Mouse (Mus musculus): ENCODE results near the gene Ints6l. TPM values are rescaled to one million over a fixed set of nuclear protein-coding genes. Genes with fewer than 3 reads are reported as not detected.
"Not testable (repeated sequence)": the region's sequence is repeated elsewhere in the genome, so short reads cannot be mapped to it uniquely, and the experiment has no call there.

Ints6l gene
- polyA plus RNA-seq, 1 experiment from 2014 or later = 22.1 TPM

GRCm38 (mm10) chrX:56477553-56477952, 22.9 kb downstream of the Ints6l start:
- WGBS = 81% methylated on average over 3 of the region's 3 CpGs
- Histone ChIP-seq H3K9ac (ENCODE audit: low read length) (no peak overlapping the region), H3K27ac (ENCODE audit: low read depth, low read length) (no peak overlapping the region), H3K27me3 (ENCODE audit: control insufficient read depth, insufficient read depth, low read length) (no peaks in the 10 kb centered on the region), H3K4me2 (ENCODE audit: low read depth) (no peak overlapping the region), H3K4me1 (ENCODE audit: control insufficient read depth, insufficient read depth, low read length) (no peaks in the 10 kb centered on the region), H3K9me3 (ENCODE audit: control insufficient read depth, low read length) (no peaks in the 10 kb centered on the region), H3K36me3 (ENCODE audit: control insufficient read depth, insufficient read depth, low read length) (no peaks in the 10 kb centered on the region), H3K4me3 (ENCODE audit: low read depth, low read length) (no peak overlapping the region)
- no peak for ATAC-seq (ENCODE audit: insufficient read depth, low FRiP score, low TSS enrichment)
- no peak for DNase-seq (ENCODE audit: low spot score)

- Histone ChIP-seq H3K9ac (ENCODE audit: low read length) (no peak overlapping the region), H3K4me2 (ENCODE audit: low read depth) (no peak overlapping the region), H3K27ac (ENCODE audit: low read depth, low read length) (no peak overlapping the region), H3K9me3 (ENCODE audit: control insufficient read depth, low read length) (no peaks in the 10 kb centered on the region), H3K27me3 (ENCODE audit: control insufficient read depth, insufficient read depth, low read length) (no peaks in the 10 kb centered on the region), H3K4me1 (ENCODE audit: control insufficient read depth, insufficient read depth, low read length) (no peaks in the 10 kb centered on the region), H3K36me3 (ENCODE audit: control insufficient read depth, insufficient read depth, low read length) (no peaks in the 10 kb centered on the region), H3K4me3 (ENCODE audit: low read depth, low read length) (no peak overlapping the region)
- DNase-seq (ENCODE audit: low spot score) (no peak), ATAC-seq (ENCODE audit: insufficient read depth, low FRiP score, low TSS enrichment) (no peak)
- WGBS = 67% methylated on average over 3 of the region's 3 CpGs
Measured at GRCm38 (mm10) chrX:56481906-56482305, 27.2 kb downstream of the Ints6l start.

- Histone ChIP-seq H3K36me3 (ENCODE audit: control insufficient read depth, insufficient read depth, low read length) (no peaks in the 10 kb centered on the region), H3K9ac (ENCODE audit: low read length) (no peak overlapping the region), H3K4me3 (ENCODE audit: low read depth, low read length) (no peak overlapping the region), H3K27ac (ENCODE audit: low read depth, low read length) (no peak overlapping the region), H3K4me1 (ENCODE audit: control insufficient read depth, insufficient read depth, low read length) (no peaks in the 10 kb centered on the region), H3K9me3 (ENCODE audit: control insufficient read depth, low read length) (no peaks in the 10 kb centered on the region), H3K4me2 (ENCODE audit: low read depth) (no peak overlapping the region), H3K27me3 (ENCODE audit: control insufficient read depth, insufficient read depth, low read length) (no peaks in the 10 kb centered on the region)
- DNase-seq (ENCODE audit: low spot score) (peak; percentile 55), ATAC-seq (ENCODE audit: insufficient read depth, low FRiP score, low TSS enrichment) (no peak)
- 28% methylated on average over 1 of the region's 1 CpGs for WGBS
Measured at GRCm38 (mm10) chrX:56489758-56490157, 35.1 kb downstream of the Ints6l start.

GRCm38 (mm10) chrX:56497241-56497640, 42.6 kb downstream of the Ints6l start:
- no peak overlapping the region for H3K4me3 ChIP-seq (ENCODE audit: low read depth, low read length)
- H3K4me1 ChIP-seq (ENCODE audit: control insufficient read depth, insufficient read depth, low read length) = no peaks in the 10 kb centered on the region

GRCm38 (mm10) chrX:56524442-56524841, 69.8 kb downstream of the Ints6l start, which contains the start of gene Gm10477:
TSS of gene Gm10477 (plus strand) at chrX:56524742.
- H3K9me3 ChIP-seq (ENCODE audit: control insufficient read depth, low read length); DNase-seq (ENCODE audit: low spot score); H3K4me2 ChIP-seq (ENCODE audit: low read depth); H3K9ac ChIP-seq (ENCODE audit: low read length); ATAC-seq (ENCODE audit: insufficient read depth, low FRiP score, low TSS enrichment); H3K4me3 ChIP-seq (ENCODE audit: low read depth, low read length); H3K4me1 ChIP-seq (ENCODE audit: control insufficient read depth, insufficient read depth, low read length); H3K27ac ChIP-seq (ENCODE audit: low read depth, low read length); H3K27me3 ChIP-seq (ENCODE audit: control insufficient read depth, insufficient read depth, low read length); H3K36me3 ChIP-seq (ENCODE audit: control insufficient read depth, insufficient read depth, low read length): not testable (repeated sequence)
- WGBS = 87% methylated on average over 5 of the region's 6 CpGs

More at GRCm38 (mm10) chrX:56497241-56497640, 42.6 kb downstream of the Ints6l start:
- Histone ChIP-seq H3K4me2 (ENCODE audit: low read depth) (no peak overlapping the region), H3K9me3 (ENCODE audit: control insufficient read depth, low read length) (no peaks in the 10 kb centered on the region), H3K36me3 (ENCODE audit: control insufficient read depth, insufficient read depth, low read length) (no peaks in the 10 kb centered on the region), H3K27me3 (ENCODE audit: control insufficient read depth, insufficient read depth, low read length) (no peaks in the 10 kb centered on the region), H3K27ac (ENCODE audit: low read depth, low read length) (no peak overlapping the region), H3K9ac (ENCODE audit: low read length) (no peak overlapping the region)
- no peak for DNase-seq (ENCODE audit: low spot score)
- ATAC-seq (ENCODE audit: insufficient read depth, low FRiP score, low TSS enrichment) = no peak
- WGBS = 83% methylated on average over 7 of the region's 7 CpGs

GRCm38 (mm10) chrX:56531266-56531665, 76.6 kb downstream of the Ints6l start:
- ATAC-seq (ENCODE audit: insufficient read depth, low FRiP score, low TSS enrichment) = no peak
- peak; percentile 55 for DNase-seq (ENCODE audit: low spot score)

GRCm38 (mm10) chrX:56537162-56537561, 82.5 kb downstream of the Ints6l start:
- H3K4me2 ChIP-seq (ENCODE audit: low read depth) = no peak overlapping the region
- no peak overlapping the region for H3K9ac ChIP-seq (ENCODE audit: low read length)
- DNase-seq (ENCODE audit: low spot score) (peak; percentile 40), ATAC-seq (ENCODE audit: insufficient read depth, low FRiP score, low TSS enrichment) (no peak)
- H3K9me3 ChIP-seq (ENCODE audit: control insufficient read depth, low read length) = no peaks in the 10 kb centered on the region
- no peaks in the 10 kb centered on the region for H3K4me1 ChIP-seq (ENCODE audit: control insufficient read depth, insufficient read depth, low read length)
- no peaks in the 10 kb centered on the region for H3K27me3 ChIP-seq (ENCODE audit: control insufficient read depth, insufficient read depth, low read length)
- WGBS = 50% methylated on average over 4 of the region's 4 CpGs
- no peak overlapping the region for H3K27ac ChIP-seq (ENCODE audit: low read depth, low read length)
- no peaks in the 10 kb centered on the region for H3K36me3 ChIP-seq (ENCODE audit: control insufficient read depth, insufficient read depth, low read length)
- no peak overlapping the region for H3K4me3 ChIP-seq (ENCODE audit: low read depth, low read length)

More at GRCm38 (mm10) chrX:56531266-56531665, 76.6 kb downstream of the Ints6l start:
- Histone ChIP-seq H3K4me1 (ENCODE audit: control insufficient read depth, insufficient read depth, low read length) (no peaks in the 10 kb centered on the region), H3K9ac (ENCODE audit: low read length) (no peak overlapping the region), H3K27ac (ENCODE audit: low read depth, low read length) (no peak overlapping the region), H3K4me2 (ENCODE audit: low read depth) (no peak overlapping the region), H3K4me3 (ENCODE audit: low read depth, low read length) (no peak overlapping the region), H3K27me3 (ENCODE audit: control insufficient read depth, insufficient read depth, low read length) (no peaks in the 10 kb centered on the region), H3K36me3 (ENCODE audit: control insufficient read depth, insufficient read depth, low read length) (no peaks in the 10 kb centered on the region), H3K9me3 (ENCODE audit: control insufficient read depth, low read length) (no peaks in the 10 kb centered on the region)
- 11% methylated on average over 3 of the region's 3 CpGs for WGBS

- Histone ChIP-seq H3K36me3 (ENCODE audit: control insufficient read depth, insufficient read depth, low read length) (no peaks in the 10 kb centered on the region), H3K9me3 (ENCODE audit: control insufficient read depth, low read length) (no peaks in the 10 kb centered on the region), H3K9ac (ENCODE audit: low read length) (no peak within 1 kb of the TSS), H3K27ac (ENCODE audit: low read depth, low read length) (no peak within 1 kb of the TSS), H3K27me3 (ENCODE audit: control insufficient read depth, insufficient read depth, low read length) (no peaks in the 10 kb centered on the region), H3K4me3 (ENCODE audit: low read depth, low read length) (no peak within 1 kb of the TSS), H3K4me1 (ENCODE audit: control insufficient read depth, insufficient read depth, low read length) (no peaks in the 10 kb centered on the region), H3K4me2 (ENCODE audit: low read depth) (no peak within 1 kb of the TSS)
- ATAC-seq (ENCODE audit: insufficient read depth, low FRiP score, low TSS enrichment) = no peak
- WGBS = 92% methylated on average over 7 of the region's 7 CpGs
- DNase-seq (ENCODE audit: low spot score) = no peak
Measured at GRCm38 (mm10) chrX:56549506-56549905, 94.8 kb downstream of the Ints6l start, which contains the start of gene Gm648. TSS of gene Gm648 (minus strand) at chrX:56549606.

- DNase-seq (ENCODE audit: low spot score) (no peak), ATAC-seq (ENCODE audit: insufficient read depth, low FRiP score, low TSS enrichment) (no peak)
- no peak overlapping the region for H3K27ac ChIP-seq (ENCODE audit: low read depth, low read length)
- no peaks in the 10 kb centered on the region for H3K36me3 ChIP-seq (ENCODE audit: control insufficient read depth, insufficient read depth, low read length)
- no peak overlapping the region for H3K4me3 ChIP-seq (ENCODE audit: low read depth, low read length)
- no peak overlapping the region for H3K9ac ChIP-seq (ENCODE audit: low read length)
- no peaks in the 10 kb centered on the region for H3K9me3 ChIP-seq (ENCODE audit: control insufficient read depth, low read length)
- no peaks in the 10 kb centered on the region for H3K4me1 ChIP-seq (ENCODE audit: control insufficient read depth, insufficient read depth, low read length)
- H3K27me3 ChIP-seq (ENCODE audit: control insufficient read depth, insufficient read depth, low read length) = no peaks in the 10 kb centered on the region
- H3K4me2 ChIP-seq (ENCODE audit: low read depth) = no peak overlapping the region
- 83% methylated on average over 3 of the region's 3 CpGs for WGBS
Measured at GRCm38 (mm10) chrX:56553584-56553983, 98.9 kb downstream of the Ints6l start.

All from neural tube, embryonic 11.5 days (tissue).